In genomic region chr5:86318018-86318956, GRCm38 (mm10) we compare ENCODE assay signal across 12 mouse cellular contexts. TPM values are rescaled to one million over a fixed set of nuclear protein-coding genes. Genes with fewer than 3 reads are reported as not detected.
DNase-seq lines count a peak whose midpoint lies in the region; ATAC-seq and TF ChIP-seq lines count a peak whose summit lies in the region.
"Not testable (repeated sequence)": the region's sequence is repeated elsewhere in the genome, so short reads cannot be mapped to it uniquely, and the experiment has no call there.
"Had no signal": no experiment of that assay in that cellular context is flagged by ENCODE, and none has a peak within 500 bp of the region (broad histone marks: within the 10 kb centered on the region; RNA-seq: fewer than 3 reads in every experiment).

No protein-coding gene starts in this region.

- WGBS in embryonic facial prominence, embryonic 11.5 days = 39% methylated on average over 25 of the region's 30 CpGs
- WGBS in forebrain, embryonic 15.5 days = 48% methylated on average over 30 of the region's 30 CpGs
- 55% methylated on average over 30 of the region's 30 CpGs for WGBS in hindbrain, embryonic 10.5 days
- WGBS in intestine, postnatal 0 days = 49% methylated on average over 25 of the region's 30 CpGs
- WGBS in limb, embryonic 14.5 days = 51% methylated on average over 27 of the region's 30 CpGs
- 50% methylated on average over 30 of the region's 30 CpGs for WGBS in midbrain, embryonic 12.5 days
- WGBS in olfactory bulb, adult 2 months = 51% methylated on average over 30 of the region's 30 CpGs

- H3K36me3 ChIP-seq in embryonic facial prominence, embryonic 11.5 days (replicated peaks; ENCODE audit: control insufficient read depth, insufficient read depth, low read depth, low read length); forebrain, embryonic 15.5 days; hindbrain, embryonic 10.5 days; intestine, postnatal 0 days (ENCODE audit: control insufficient read depth, insufficient read depth); limb, embryonic 14.5 days (ENCODE audit: control insufficient read depth, insufficient read depth, low read length); midbrain, embryonic 12.5 days: not testable (repeated sequence)

- H3K27ac ChIP-seq in embryonic facial prominence, embryonic 11.5 days (replicated peaks; ENCODE audit: low read depth, low read length); forebrain, embryonic 15.5 days (replicated peaks); intestine, postnatal 0 days (ENCODE audit: low read depth, low read length); limb, embryonic 14.5 days (replicated peaks; ENCODE audit: low read depth, low read length); midbrain, embryonic 12.5 days (replicated peaks); olfactory bulb, adult 2 months (ENCODE audit: insufficient read depth, low read depth, low read length): not testable (repeated sequence)
- peak overlapping the region; percentile 72 for H3K27ac ChIP-seq in hindbrain, embryonic 10.5 days

- TF ChIP-seq POLR2A in limb, embryonic 14.5 days (IDR thresholded peaks at IDR 0.05; ENCODE audit: borderline replicate concordance, extremely low read depth, insufficient read depth, insufficient read length); olfactory bulb, adult 2 months (IDR thresholded peaks at IDR 0.05; ENCODE audit: insufficient read depth, low read depth, low read length): not testable (repeated sequence)

- TF ChIP-seq CTCF in intestine, postnatal 0 days (IDR thresholded peaks at IDR 0.05; ENCODE audit: low read depth); olfactory bulb, adult 2 months (IDR thresholded peaks at IDR 0.05; ENCODE audit: insufficient read depth, low read depth, low read length): not testable (repeated sequence)

- not testable (repeated sequence) for H3K27me3 ChIP-seq in embryonic facial prominence, embryonic 11.5 days (ENCODE audit: control insufficient read depth, insufficient read depth, low read length); forebrain, embryonic 15.5 days; hindbrain, embryonic 10.5 days (ENCODE audit: insufficient read depth, poor library complexity, severe bottlenecking); intestine, postnatal 0 days (replicated peaks; ENCODE audit: control insufficient read depth, insufficient read depth, low read length); limb, embryonic 14.5 days (ENCODE audit: control insufficient read depth, insufficient read depth, low read length); midbrain, embryonic 12.5 days

- H3K9me3 ChIP-seq in embryonic facial prominence, embryonic 11.5 days (replicated peaks; ENCODE audit: control insufficient read depth, low read length); forebrain, embryonic 15.5 days; hindbrain, embryonic 10.5 days; intestine, postnatal 0 days (ENCODE audit: control insufficient read depth); limb, embryonic 14.5 days (ENCODE audit: control insufficient read depth, low read length); midbrain, embryonic 12.5 days: not testable (repeated sequence)

- H3K4me3 ChIP-seq in embryonic facial prominence, embryonic 11.5 days (ENCODE audit: low read depth, low read length) = peak overlapping the region; percentile 14; the same call in 1 of the 2 replicates
- peak overlapping the region; percentile 43 for H3K4me3 ChIP-seq in forebrain, embryonic 15.5 days
- H3K4me3 ChIP-seq in hindbrain, embryonic 10.5 days = peak overlapping the region; percentile 47
- peak overlapping the region; percentile 12; the same call in 1 of the 2 replicates for H3K4me3 ChIP-seq in intestine, postnatal 0 days (ENCODE audit: low read depth, low read length)
- H3K4me3 ChIP-seq in limb, embryonic 14.5 days (replicated peaks; ENCODE audit: low read length) = peak overlapping the region; percentile 20
- peak overlapping the region; percentile 42 for H3K4me3 ChIP-seq in midbrain, embryonic 12.5 days
- peak overlapping the region; percentile 42 for H3K4me3 ChIP-seq in olfactory bulb, adult 2 months (ENCODE audit: insufficient read depth, low read depth, low read length)

- H3K4me1 ChIP-seq in embryonic facial prominence, embryonic 11.5 days (ENCODE audit: control insufficient read depth, insufficient read depth, low read length); forebrain, embryonic 15.5 days; hindbrain, embryonic 10.5 days (replicated peaks); intestine, postnatal 0 days (replicated peaks; ENCODE audit: control insufficient read depth, insufficient read depth, low read length); limb, embryonic 14.5 days (ENCODE audit: control insufficient read depth, insufficient read depth, low read length); midbrain, embryonic 12.5 days; olfactory bulb, adult 2 months (ENCODE audit: control insufficient read depth, insufficient read depth, low read length): not testable (repeated sequence)

- not testable (repeated sequence) for H3K4me2 ChIP-seq in embryonic facial prominence, embryonic 11.5 days (ENCODE audit: low read depth, low read length)
- peak overlapping the region; percentile 37 for H3K4me2 ChIP-seq in forebrain, embryonic 15.5 days (replicated peaks)
- peak overlapping the region; percentile 47 for H3K4me2 ChIP-seq in intestine, postnatal 0 days (replicated peaks; ENCODE audit: low read depth)
- H3K4me2 ChIP-seq in limb, embryonic 14.5 days (replicated peaks; ENCODE audit: low read depth, low read length, severe bottlenecking) = peak overlapping the region; percentile 33
- peak overlapping the region; percentile 41 for H3K4me2 ChIP-seq in midbrain, embryonic 12.5 days (replicated peaks)

- not testable (repeated sequence) for H3K9ac ChIP-seq in embryonic facial prominence, embryonic 11.5 days (replicated peaks; ENCODE audit: low read length); intestine, postnatal 0 days (ENCODE audit: low read depth, low read length); limb, embryonic 14.5 days (ENCODE audit: low read depth, low read length, severe bottlenecking); midbrain, embryonic 12.5 days (replicated peaks)
- peak overlapping the region; percentile 43 for H3K9ac ChIP-seq in forebrain, embryonic 15.5 days (replicated peaks)

- DNase-seq in embryonic facial prominence, embryonic 11.5 days (ENCODE audit: low spot score); hindbrain, embryonic 10.5 days (ENCODE audit: low spot score); limb, embryonic 14.5 days (ENCODE audit: low spot score): not testable (repeated sequence)

- ATAC-seq in embryonic facial prominence, embryonic 11.5 days (replicated peaks; ENCODE audit: insufficient number of reproducible peaks, low FRiP score, low TSS enrichment, low read depth) = 0 out of 2 replicates have a peak, but pooled peaks have one; percentile 18
- peak; percentile 94 for ATAC-seq in forebrain, embryonic 15.5 days (replicated peaks)
- ATAC-seq in intestine, postnatal 0 days; limb, embryonic 14.5 days (ENCODE audit: low FRiP score, low read depth): not testable (repeated sequence)
- ATAC-seq in midbrain, embryonic 12.5 days (ENCODE audit: low FRiP score, low read depth) = peak; percentile 88

RNA-seq across cellular contexts. Expression of gene Tmprss11c, which starts 29.2 kb away (rescaled TPM):
- polyA plus RNA-seq in embryonic facial prominence, embryonic 11.5 days (2014; fragmentation: Nextera tagmentation; extraction: Ambion mirVana) = not detected in 2 replicates
- not detected in 2 replicates for polyA plus RNA-seq in forebrain, embryonic 15.5 days (2015; fragmentation: Nextera tagmentation; extraction: Ambion mirVana)
- polyA plus RNA-seq in hindbrain, embryonic 10.5 days (2016; fragmentation: Nextera tagmentation; extraction: Ambion mirVana) = not detected in 2 replicates
- not detected in 2 replicates for polyA plus RNA-seq in intestine, postnatal 0 days (2015; fragmentation: Nextera tagmentation; extraction: Ambion mirVana)
- not detected in 2 replicates for polyA plus RNA-seq in limb, embryonic 14.5 days (2012; rRNA removed)
- not detected in 2 replicates for polyA plus RNA-seq in limb, embryonic 14.5 days (2014; fragmentation: Nextera tagmentation; extraction: Ambion mirVana)
- polyA plus RNA-seq in midbrain, embryonic 12.5 days (2016; fragmentation: Nextera tagmentation; extraction: Ambion mirVana) = not detected in 2 replicates
- polyA plus RNA-seq in olfactory bulb, adult 2 months (2012; ENCODE audit: insufficient read depth, insufficient read length, low replicate concordance, missing spikeins) = not detected in 2 replicates
- polyA plus RNA-seq: erythroblast, embryonic 14.5 days; liver, embryonic 14.5 days; macrophage; myocyte; Patski had no signal

RNA-seq across cellular contexts. Expression of gene Tmprss11d, which starts 54.9 kb away (rescaled TPM):
- 0.13 TPM in 1 of 2 replicates, not detected in the other for polyA plus RNA-seq in embryonic facial prominence, embryonic 11.5 days (2014; fragmentation: Nextera tagmentation; extraction: Ambion mirVana)
- not detected in 2 replicates for polyA plus RNA-seq in forebrain, embryonic 15.5 days (2015; fragmentation: Nextera tagmentation; extraction: Ambion mirVana)
- not detected in 2 replicates for polyA plus RNA-seq in hindbrain, embryonic 10.5 days (2016; fragmentation: Nextera tagmentation; extraction: Ambion mirVana)
- polyA plus RNA-seq in intestine, postnatal 0 days (2015; fragmentation: Nextera tagmentation; extraction: Ambion mirVana) = not detected in 2 replicates
- not detected in 2 replicates for polyA plus RNA-seq in limb, embryonic 14.5 days (2012; rRNA removed)
- not detected in 2 replicates for polyA plus RNA-seq in limb, embryonic 14.5 days (2014; fragmentation: Nextera tagmentation; extraction: Ambion mirVana)
- not detected in 2 replicates for polyA plus RNA-seq in midbrain, embryonic 12.5 days (2016; fragmentation: Nextera tagmentation; extraction: Ambion mirVana)
- polyA plus RNA-seq in olfactory bulb, adult 2 months (2012; ENCODE audit: insufficient read depth, insufficient read length, low replicate concordance, missing spikeins) = not detected in 2 replicates
- polyA plus RNA-seq: erythroblast, embryonic 14.5 days; liver, embryonic 14.5 days; macrophage; myocyte; Patski had no signal
